Mouse (Mus musculus) limb, embryonic 15.5 days (tissue): ENCODE measurements around the gene Plod1. TPM values are rescaled to one million over a fixed set of nuclear protein-coding genes. Genes with fewer than 3 reads are reported as not detected.
A peak's percentile ranks its signal among the peaks of the same experiment; 100 is the strongest.

Experiments
- ATAC-seq: fragments of 200-750 bp; cut with Nextera tagmentation; 2 replicates; pipeline ENCODE4 v1.8.0; 2017; ENCODE audit warnings: low read depth, moderate TSS enrichment; ENCODE audit not compliant: insufficient number of reproducible peaks, low FRiP score, low TSS enrichment
- H3K27ac ChIP-seq: fragments of 300-500 bp; sonication (generic); 2 replicates; pipeline ENCODE4 v1.5.1; 2015; ENCODE audit warnings: moderate library complexity, mild to moderate bottlenecking, inconsistent platforms
- H3K27me3 ChIP-seq: fragments of 300-500 bp; sonication (generic); 2 replicates; pipeline ENCODE4 v1.6.1; 2015; ENCODE audit warnings: inconsistent platforms
- H3K36me3 ChIP-seq: fragments of 300-500 bp; sonication (generic); 2 replicates; pipeline ENCODE4 v1.6.1; 2015; ENCODE audit warnings: inconsistent platforms
- H3K4me1 ChIP-seq: fragments of 300-500 bp; sonication (generic); 2 replicates; pipeline ENCODE4 v1.6.1; 2015; ENCODE audit warnings: inconsistent platforms
- H3K4me2 ChIP-seq: fragments of 300-500 bp; sonication (generic); 2 replicates; pipeline ENCODE4 v1.6.1; 2015; ENCODE audit warnings: mild to moderate bottlenecking, inconsistent platforms
- H3K4me3 ChIP-seq: fragments of 300-500 bp; sonication (generic); 2 replicates; pipeline ENCODE4 v1.5.1; 2015; ENCODE audit warnings: mild to moderate bottlenecking, inconsistent platforms
- H3K9ac ChIP-seq: fragments of 300-500 bp; sonication (generic); 2 replicates; pipeline ENCODE4 v1.6.1; 2015; ENCODE audit warnings: inconsistent platforms
- H3K9me3 ChIP-seq: fragments of 300-500 bp; sonication (generic); 2 replicates; pipeline ENCODE4 v1.6.1; 2016; ENCODE audit warnings: inconsistent platforms
- WGBS: fragments of 180-500 bp; shearing (Covaris S2); methylation state at CpG from one replicate; pipeline ENCODE4 v1.1.7; 2015; 5-methylcytosine and 5-hydroxymethylcytosine counted together
- polyA plus RNA-seq: library from polyadenylated mRNA; unstranded; fragments of >200 nt; fragmentation: Nextera tagmentation; extraction: Ambion mirVana; gene quantifications from 2 replicates; pipeline ENCODE4 v1.2.1, GENCODE M21; 2015

Gene Plod1
- 123 and 129 TPM in 2 replicates for polyA plus RNA-seq

- peaks cover 73% of the 10 kb centered on the region for H3K4me1 ChIP-seq
- H3K9ac ChIP-seq = peak within 1 kb of the TSS; percentile 92
- H3K4me3 ChIP-seq = peak within 1 kb of the TSS; percentile 79
- peak within 1 kb of the TSS; percentile 94 for H3K27ac ChIP-seq
- under 1% methylated on average over 46 of the region's 51 CpGs for WGBS
- no peaks in the 10 kb centered on the region for H3K27me3 ChIP-seq
- peak; percentile 50 for ATAC-seq
- peak within 1 kb of the TSS; percentile 68 for H3K4me2 ChIP-seq
- H3K9me3 ChIP-seq = no peaks in the 10 kb centered on the region
- peaks cover 7% of the 10 kb centered on the region for H3K36me3 ChIP-seq
Measured at GRCm38 (mm10) chr4:147936331-147936954, at the start of gene Plod1. TSS of gene Plod1 (minus strand) at chr4:147936767.

DNA sequence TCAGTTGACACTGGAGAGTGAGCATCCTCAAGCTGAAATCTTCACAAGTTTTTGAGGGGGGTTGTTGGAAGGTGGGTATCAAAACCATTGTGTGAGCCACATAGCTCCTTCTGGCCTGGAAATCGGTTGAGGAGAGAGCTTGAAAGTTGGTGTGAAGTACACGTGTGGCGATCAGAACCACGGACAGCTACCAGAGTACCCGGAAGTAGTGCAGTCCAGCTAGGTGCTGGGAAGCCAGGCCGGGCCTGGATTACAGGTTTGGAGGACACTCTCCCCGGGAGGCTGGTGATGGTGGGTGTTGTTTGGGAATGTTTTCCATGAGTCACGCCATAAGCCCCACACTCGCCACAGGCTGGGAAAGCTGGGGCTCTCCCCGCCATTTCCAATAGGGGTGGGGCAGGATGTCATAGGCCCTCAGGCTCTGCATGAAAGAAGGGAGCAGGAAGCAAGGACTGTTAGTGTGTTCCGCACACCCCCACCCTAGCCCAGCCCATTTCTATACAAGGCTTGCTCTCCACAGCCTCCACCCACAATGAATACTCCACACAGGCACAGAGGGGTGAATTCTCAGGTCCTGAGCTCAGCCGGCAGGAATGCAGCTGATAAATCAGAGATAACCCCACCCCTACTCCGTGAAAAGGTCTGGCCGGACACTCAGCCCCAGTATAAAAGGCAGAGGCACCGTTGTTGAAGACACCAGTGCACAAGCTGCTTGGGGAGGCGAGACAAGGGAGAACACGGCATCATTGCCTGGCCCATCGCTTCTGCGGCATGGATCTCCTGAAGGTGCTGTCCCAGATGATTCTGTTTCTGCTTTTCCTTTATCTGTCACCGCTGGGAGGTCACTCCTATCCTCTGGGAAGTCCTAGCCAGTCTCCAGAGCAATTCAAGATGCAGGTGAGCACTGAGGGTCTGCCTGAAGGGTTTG, 48.9 kb upstream of the Plod1 start, which contains the start of gene Nppb:
Gene Nppb, plus strand, starts transcription at position 584 of the 928 bp plus-strand sequence.
- no peak within 1 kb of the TSS for H3K27ac ChIP-seq
- 34% methylated on average over 20 of the region's 20 CpGs for WGBS
- no peaks in the 10 kb centered on the region for H3K36me3 ChIP-seq
- no peak within 1 kb of the TSS for H3K4me2 ChIP-seq
- no peak within 1 kb of the TSS for H3K4me3 ChIP-seq
- H3K4me1 ChIP-seq = no peaks in the 10 kb centered on the region
- no peaks in the 10 kb centered on the region for H3K27me3 ChIP-seq
- H3K9me3 ChIP-seq = no peaks in the 10 kb centered on the region
- no peak for ATAC-seq
- no peak within 1 kb of the TSS for H3K9ac ChIP-seq

DNA sequence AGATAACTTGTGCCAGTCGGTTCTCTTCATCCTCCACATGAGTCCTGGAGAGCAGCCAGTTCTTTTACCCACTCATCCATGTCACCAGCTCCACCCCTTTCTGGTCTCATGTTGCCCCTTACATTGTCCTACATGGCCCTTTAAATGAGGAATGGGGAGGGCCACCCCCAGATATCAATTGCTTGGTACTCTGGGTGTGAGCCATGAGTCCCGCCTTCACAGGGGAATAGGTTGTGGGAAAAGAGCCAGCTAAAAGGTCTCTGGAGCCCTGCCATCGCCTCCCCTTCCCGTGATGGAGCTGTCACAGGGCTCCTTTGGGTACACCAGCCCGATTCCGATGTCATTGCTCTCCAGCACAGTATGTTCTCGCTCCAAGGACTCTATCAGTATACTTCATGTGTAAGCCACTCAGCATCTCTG, 42.9 kb upstream of the Plod1 start:
- no peak for ATAC-seq
- WGBS = 76% methylated on average over 7 of the region's 7 CpGs
- Histone ChIP-seq H3K9ac (no peak overlapping the region), H3K4me2 (no peak overlapping the region), H3K27me3 (no peaks in the 10 kb centered on the region), H3K4me1 (no peaks in the 10 kb centered on the region), H3K4me3 (no peak overlapping the region), H3K27ac (no peak overlapping the region), H3K36me3 (no peaks in the 10 kb centered on the region), H3K9me3 (no peaks in the 10 kb centered on the region)

- no peak overlapping the region for H3K27ac ChIP-seq
- no peaks in the 10 kb centered on the region for H3K27me3 ChIP-seq
- WGBS = 87% methylated on average over 6 of the region's 6 CpGs
- H3K4me1 ChIP-seq = no peaks in the 10 kb centered on the region
- H3K9ac ChIP-seq = no peak overlapping the region
- no peak overlapping the region for H3K4me2 ChIP-seq
- H3K9me3 ChIP-seq = no peaks in the 10 kb centered on the region
- H3K4me3 ChIP-seq = no peak overlapping the region
- H3K36me3 ChIP-seq = no peaks in the 10 kb centered on the region
- ATAC-seq = no peak
Measured at GRCm38 (mm10) chr4:147978391-147978790, 41.8 kb upstream of the Plod1 start.

DNA sequence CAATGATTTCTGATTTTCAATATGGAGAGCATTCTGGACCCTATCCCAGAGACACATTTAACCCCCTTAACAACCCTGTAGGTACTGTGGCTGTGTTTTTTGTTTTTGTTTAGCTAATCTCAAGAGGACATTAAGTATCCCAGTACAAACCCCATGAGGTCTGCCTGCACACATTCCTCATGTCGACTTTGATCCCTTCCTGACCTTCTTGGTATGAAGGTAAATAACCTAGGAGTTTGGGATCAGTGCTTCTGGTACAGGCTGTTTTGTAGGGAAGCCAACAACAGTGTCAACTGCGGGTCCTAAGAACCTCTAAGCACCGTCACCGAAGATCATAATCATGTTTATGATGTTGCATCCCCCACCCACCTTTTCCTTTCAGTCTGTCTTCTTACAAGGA, 41.2 kb upstream of the Plod1 start:
- ATAC-seq = no peak
- WGBS = 72% methylated on average over 4 of the region's 4 CpGs
- no peaks in the 10 kb centered on the region for H3K27me3 ChIP-seq
- H3K4me1 ChIP-seq = no peaks in the 10 kb centered on the region
- no peak overlapping the region for H3K4me3 ChIP-seq
- no peak overlapping the region for H3K4me2 ChIP-seq
- H3K27ac ChIP-seq = no peak overlapping the region
- no peak overlapping the region for H3K9ac ChIP-seq
- H3K36me3 ChIP-seq = no peaks in the 10 kb centered on the region
- H3K9me3 ChIP-seq = no peaks in the 10 kb centered on the region

- ATAC-seq = no peak
- H3K4me3 ChIP-seq = no peak overlapping the region
- no peaks in the 10 kb centered on the region for H3K9me3 ChIP-seq
- no peak overlapping the region for H3K27ac ChIP-seq
- 74% methylated on average over 3 of the region's 3 CpGs for WGBS
- no peak overlapping the region for H3K9ac ChIP-seq
- H3K4me1 ChIP-seq = no peaks in the 10 kb centered on the region
- H3K27me3 ChIP-seq = no peaks in the 10 kb centered on the region
- H3K4me2 ChIP-seq = no peak overlapping the region
- H3K36me3 ChIP-seq = no peaks in the 10 kb centered on the region
Measured at GRCm38 (mm10) chr4:147976237-147976636, 39.7 kb upstream of the Plod1 start.

GRCm38 (mm10) chr4:147969337-147969736, 32.8 kb upstream of the Plod1 start:
- H3K4me1 ChIP-seq = no peaks in the 10 kb centered on the region
- H3K27ac ChIP-seq = no peak overlapping the region
- no peak overlapping the region for H3K4me3 ChIP-seq
- no peaks in the 10 kb centered on the region for H3K27me3 ChIP-seq
- ATAC-seq = no peak
- H3K9me3 ChIP-seq = no peaks in the 10 kb centered on the region
- no peak overlapping the region for H3K9ac ChIP-seq
- H3K36me3 ChIP-seq = no peaks in the 10 kb centered on the region
- WGBS = 45% methylated on average over 9 of the region's 9 CpGs
- no peak overlapping the region for H3K4me2 ChIP-seq

DNA sequence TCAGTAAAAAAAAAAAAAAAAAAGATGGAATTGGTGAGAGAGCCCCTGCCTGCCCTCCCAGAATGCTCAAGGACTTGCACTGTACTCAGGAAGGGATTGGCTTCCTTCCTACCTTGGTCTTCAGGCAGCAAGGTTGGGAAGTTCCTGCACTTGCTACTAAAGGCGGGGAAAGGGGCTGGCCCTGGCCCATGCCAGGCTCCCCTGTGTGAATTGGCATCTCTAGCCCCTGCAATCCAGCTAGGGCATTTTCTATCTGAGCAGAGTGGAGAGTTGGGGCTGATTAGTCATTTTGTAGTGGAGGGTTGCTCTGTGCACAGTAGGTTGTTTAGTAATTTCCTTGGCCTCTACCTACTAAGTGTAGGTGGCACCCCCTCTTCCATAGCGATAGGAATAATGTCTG, 32.2 kb upstream of the Plod1 start:
- H3K36me3 ChIP-seq = no peaks in the 10 kb centered on the region
- H3K27me3 ChIP-seq = no peaks in the 10 kb centered on the region
- no peaks in the 10 kb centered on the region for H3K4me1 ChIP-seq
- H3K27ac ChIP-seq = no peak overlapping the region
- ATAC-seq = no peak
- no peak overlapping the region for H3K9ac ChIP-seq
- no peak overlapping the region for H3K4me3 ChIP-seq
- 76% methylated on average over 2 of the region's 2 CpGs for WGBS
- H3K4me2 ChIP-seq = no peak overlapping the region
- H3K9me3 ChIP-seq = no peaks in the 10 kb centered on the region

DNA sequence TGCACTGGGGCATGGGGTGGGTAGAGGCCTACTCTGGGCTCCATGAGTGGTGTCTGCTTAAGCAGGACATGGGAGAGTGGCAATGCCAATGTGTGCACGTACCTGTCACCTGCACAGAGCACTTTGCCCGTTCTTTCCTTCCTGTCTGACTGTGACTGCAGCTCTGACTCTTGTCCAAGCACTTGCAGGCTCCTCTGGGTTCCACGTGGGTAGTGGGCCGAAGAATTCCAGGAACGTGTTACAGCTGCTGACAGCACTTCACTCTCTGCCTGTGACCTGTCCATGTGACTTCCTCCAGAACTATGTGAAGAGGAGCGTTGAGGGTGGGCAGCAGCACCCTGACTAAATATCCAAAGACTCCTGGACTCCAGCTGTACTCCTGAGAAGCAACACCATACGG, 29.1 kb upstream of the Plod1 start:
- Histone ChIP-seq H3K27ac (no peak overlapping the region), H3K4me2 (no peak overlapping the region), H3K9me3 (no peaks in the 10 kb centered on the region), H3K9ac (no peak overlapping the region), H3K4me3 (no peak overlapping the region), H3K4me1 (no peaks in the 10 kb centered on the region), H3K27me3 (no peaks in the 10 kb centered on the region), H3K36me3 (no peaks in the 10 kb centered on the region)
- no peak for ATAC-seq
- WGBS = 67% methylated on average over 7 of the region's 7 CpGs

DNA sequence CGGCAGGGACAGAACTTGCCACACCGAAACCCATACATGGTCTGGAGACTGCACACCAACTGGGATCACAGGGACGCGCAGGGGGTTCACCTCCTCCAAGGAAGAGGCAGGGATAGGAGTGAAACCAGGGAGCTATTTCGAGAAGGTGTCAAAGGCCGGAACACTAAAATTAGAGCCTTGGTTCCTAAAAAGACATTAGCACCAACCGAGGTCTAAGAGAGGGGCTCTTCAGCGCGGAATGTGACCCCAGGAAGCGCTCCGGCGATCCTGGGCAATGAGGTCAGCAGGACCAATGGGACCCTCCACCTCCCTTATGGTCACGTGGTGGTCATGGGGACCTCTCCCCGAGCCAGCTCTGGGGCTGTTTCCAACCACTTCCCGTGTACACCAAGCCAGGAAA, 27.1 kb upstream of the Plod1 start:
- Histone ChIP-seq H3K4me2 (no peak overlapping the region), H3K4me1 (no peaks in the 10 kb centered on the region), H3K27me3 (no peaks in the 10 kb centered on the region), H3K9ac (no peak overlapping the region), H3K9me3 (no peaks in the 10 kb centered on the region), H3K36me3 (no peaks in the 10 kb centered on the region), H3K27ac (no peak overlapping the region), H3K4me3 (no peak overlapping the region)
- ATAC-seq = no peak
- 86% methylated on average over 15 of the region's 15 CpGs for WGBS

- Histone ChIP-seq H3K9me3 (no peaks in the 10 kb centered on the region), H3K4me2 (no peak overlapping the region), H3K4me3 (no peak overlapping the region), H3K4me1 (no peaks in the 10 kb centered on the region), H3K36me3 (no peaks in the 10 kb centered on the region), H3K9ac (no peak overlapping the region), H3K27me3 (no peaks in the 10 kb centered on the region), H3K27ac (no peak overlapping the region)
- no peak for ATAC-seq
- WGBS = 51% methylated on average over 6 of the region's 6 CpGs
Measured at GRCm38 (mm10) chr4:147962781-147963180, 26.2 kb upstream of the Plod1 start.
